Mouse (Mus musculus): ENCODE data around the gene Rtn4rl1. TPM values are rescaled to one million over a fixed set of nuclear protein-coding genes. Genes with fewer than 3 reads are reported as not detected.

The Rtn4rl1 gene
- polyA plus RNA-seq, 1 experiment: 0.96 TPM

GRCm38 (mm10) chr11:75242710-75243255 is 49.2 kb downstream of the Rtn4rl1 start:
- Histone ChIP-seq H3K4me3 (ENCODE audit: low read depth, low read length) (no peak overlapping the region), H3K9ac (ENCODE audit: low read depth, poor library complexity, severe bottlenecking) (no peak overlapping the region), H3K27ac (ENCODE audit: insufficient read depth, low read length) (no peak overlapping the region), H3K27me3 (ENCODE audit: control insufficient read depth, insufficient read depth, low read length, poor library complexity, severe bottlenecking) (no peaks in the 10 kb centered on the region), H3K36me3 (ENCODE audit: control insufficient read depth, insufficient read depth, low read length, poor library complexity, severe bottlenecking) (no peaks in the 10 kb centered on the region), H3K4me1 (ENCODE audit: control insufficient read depth, insufficient read depth, low read length) (no peaks in the 10 kb centered on the region), H3K9me3 (replicated peaks; ENCODE audit: control insufficient read depth, insufficient read depth, low read length, poor library complexity, severe bottlenecking) (no peaks in the 10 kb centered on the region)
- no peak for TF ChIP-seq CTCF (IDR thresholded peaks at IDR 0.05; ENCODE audit: low read depth, low read length)
- no peak for TF ChIP-seq POLR2A (IDR thresholded peaks at IDR 0.05; ENCODE audit: insufficient read depth, low read length)
- TF ChIP-seq EP300 (IDR thresholded peaks at IDR 0.05; ENCODE audit: insufficient read depth, low read depth, low read length): no peak

GRCm38 (mm10) chr11:75244368-75245275 is 51.0 kb downstream of the Rtn4rl1 start:
- Histone ChIP-seq H3K27ac (ENCODE audit: insufficient read depth, low read length) (no peak overlapping the region), H3K27me3 (ENCODE audit: control insufficient read depth, insufficient read depth, low read length, poor library complexity, severe bottlenecking) (no peaks in the 10 kb centered on the region), H3K36me3 (ENCODE audit: control insufficient read depth, insufficient read depth, low read length, poor library complexity, severe bottlenecking) (no peaks in the 10 kb centered on the region), H3K9ac (ENCODE audit: low read depth, poor library complexity, severe bottlenecking) (no peak overlapping the region), H3K4me1 (ENCODE audit: control insufficient read depth, insufficient read depth, low read length) (no peaks in the 10 kb centered on the region), H3K4me3 (ENCODE audit: low read depth, low read length) (no peak overlapping the region), H3K9me3 (replicated peaks; ENCODE audit: control insufficient read depth, insufficient read depth, low read length, poor library complexity, severe bottlenecking) (no peaks in the 10 kb centered on the region)
- TF ChIP-seq POLR2A (IDR thresholded peaks at IDR 0.05; ENCODE audit: insufficient read depth, low read length) (no peak), EP300 (IDR thresholded peaks at IDR 0.05; ENCODE audit: insufficient read depth, low read depth, low read length) (no peak), CTCF (IDR thresholded peaks at IDR 0.05; ENCODE audit: low read depth, low read length) (no peak)

GRCm38 (mm10) chr11:75245372-75246330 is 52.1 kb downstream of the Rtn4rl1 start:
- H3K4me3 ChIP-seq (ENCODE audit: low read depth, low read length): no peak overlapping the region
- no peak overlapping the region for H3K27ac ChIP-seq (ENCODE audit: insufficient read depth, low read length)
- H3K9me3 ChIP-seq (replicated peaks; ENCODE audit: control insufficient read depth, insufficient read depth, low read length, poor library complexity, severe bottlenecking): no peaks in the 10 kb centered on the region
- no peaks in the 10 kb centered on the region for H3K36me3 ChIP-seq (ENCODE audit: control insufficient read depth, insufficient read depth, low read length, poor library complexity, severe bottlenecking)
- H3K27me3 ChIP-seq (ENCODE audit: control insufficient read depth, insufficient read depth, low read length, poor library complexity, severe bottlenecking): no peaks in the 10 kb centered on the region
- no peaks in the 10 kb centered on the region for H3K4me1 ChIP-seq (ENCODE audit: control insufficient read depth, insufficient read depth, low read length)
- no peak overlapping the region for H3K9ac ChIP-seq (ENCODE audit: low read depth, poor library complexity, severe bottlenecking)
- no peak for TF ChIP-seq CTCF (IDR thresholded peaks at IDR 0.05; ENCODE audit: low read depth, low read length)
- TF ChIP-seq EP300 (IDR thresholded peaks at IDR 0.05; ENCODE audit: insufficient read depth, low read depth, low read length): no peak
- TF ChIP-seq POLR2A (IDR thresholded peaks at IDR 0.05; ENCODE audit: insufficient read depth, low read length): no peak

GRCm38 (mm10) chr11:75246589-75246988 is 53.0 kb downstream of the Rtn4rl1 start:
- TF ChIP-seq CTCF (IDR thresholded peaks at IDR 0.05; ENCODE audit: low read depth, low read length) (no peak), POLR2A (IDR thresholded peaks at IDR 0.05; ENCODE audit: insufficient read depth, low read length) (no peak), EP300 (IDR thresholded peaks at IDR 0.05; ENCODE audit: insufficient read depth, low read depth, low read length) (no peak)

GRCm38 (mm10) chr11:75247137-75247730 is 53.7 kb downstream of the Rtn4rl1 start:
- Histone ChIP-seq H3K27ac (ENCODE audit: insufficient read depth, low read length) (peak overlapping the region; percentile 32; the same call in 1 of the 2 replicates), H3K9ac (ENCODE audit: low read depth, poor library complexity, severe bottlenecking) (0 out of 2 replicates have a peak overlapping the region, but pooled peaks have one; percentile 6), H3K4me1 (ENCODE audit: control insufficient read depth, insufficient read depth, low read length) (no peaks in the 10 kb centered on the region), H3K36me3 (ENCODE audit: control insufficient read depth, insufficient read depth, low read length, poor library complexity, severe bottlenecking) (no peaks in the 10 kb centered on the region), H3K4me3 (ENCODE audit: low read depth, low read length) (peak overlapping the region; percentile 11), H3K9me3 (replicated peaks; ENCODE audit: control insufficient read depth, insufficient read depth, low read length, poor library complexity, severe bottlenecking) (no peaks in the 10 kb centered on the region), H3K27me3 (ENCODE audit: control insufficient read depth, insufficient read depth, low read length, poor library complexity, severe bottlenecking) (no peaks in the 10 kb centered on the region)
- TF ChIP-seq POLR2A (IDR thresholded peaks at IDR 0.05; ENCODE audit: insufficient read depth, low read length) (no peak), CTCF (IDR thresholded peaks at IDR 0.05; ENCODE audit: low read depth, low read length) (no peak), EP300 (IDR thresholded peaks at IDR 0.05; ENCODE audit: insufficient read depth, low read depth, low read length) (no peak)

More at GRCm38 (mm10) chr11:75246589-75246988, 53.0 kb downstream of the Rtn4rl1 start:
- H3K4me3 ChIP-seq (ENCODE audit: low read depth, low read length): peak overlapping the region; percentile 11
- H3K9me3 ChIP-seq (replicated peaks; ENCODE audit: control insufficient read depth, insufficient read depth, low read length, poor library complexity, severe bottlenecking): no peaks in the 10 kb centered on the region
- no peaks in the 10 kb centered on the region for H3K4me1 ChIP-seq (ENCODE audit: control insufficient read depth, insufficient read depth, low read length)
- H3K9ac ChIP-seq (ENCODE audit: low read depth, poor library complexity, severe bottlenecking): 0 out of 2 replicates have a peak overlapping the region, but pooled peaks have one; percentile 6
- peak overlapping the region; percentile 32; the same call in 1 of the 2 replicates for H3K27ac ChIP-seq (ENCODE audit: insufficient read depth, low read length)
- H3K27me3 ChIP-seq (ENCODE audit: control insufficient read depth, insufficient read depth, low read length, poor library complexity, severe bottlenecking): no peaks in the 10 kb centered on the region
- no peaks in the 10 kb centered on the region for H3K36me3 ChIP-seq (ENCODE audit: control insufficient read depth, insufficient read depth, low read length, poor library complexity, severe bottlenecking)
